Mouse (Mus musculus): ENCODE measurements around the gene Ccdc88a. TPM values are rescaled to one million over a fixed set of nuclear protein-coding genes. Genes with fewer than 3 reads are reported as not detected.

Gene Ccdc88a
- polyA plus RNA-seq, 1 experiment from 2014 or later = 40.4 TPM

- Histone ChIP-seq H3K4me2 (replicated peaks) (no peak overlapping the region), H3K27ac (replicated peaks) (no peak overlapping the region), H3K4me3 (replicated peaks) (no peak overlapping the region), H3K36me3 (peaks cover 17% of the 10 kb centered on the region), H3K9ac (no peak overlapping the region), H3K27me3 (no peaks in the 10 kb centered on the region), H3K4me1 (no peaks in the 10 kb centered on the region), H3K9me3 (replicated peaks) (no peaks in the 10 kb centered on the region)
- ATAC-seq (ENCODE audit: insufficient number of reproducible peaks, low FRiP score, low TSS enrichment, low read depth) = no peak
These were observed 101.2 kb downstream of the Ccdc88a start for GRCm38 (mm10) chr11:29474676-29475075.

- H3K4me2 ChIP-seq (replicated peaks) = no peak overlapping the region
- H3K4me1 ChIP-seq = no peaks in the 10 kb centered on the region
- H3K27ac ChIP-seq (replicated peaks) = no peak overlapping the region
- no peaks in the 10 kb centered on the region for H3K9me3 ChIP-seq (replicated peaks)
- H3K36me3 ChIP-seq = peaks cover 10% of the 10 kb centered on the region
- no peak for ATAC-seq (ENCODE audit: insufficient number of reproducible peaks, low FRiP score, low TSS enrichment, low read depth)
- 93% methylated on average over 1 of the region's 1 CpGs for WGBS
- H3K4me3 ChIP-seq (replicated peaks) = no peak overlapping the region
- H3K9ac ChIP-seq = no peak overlapping the region
- no peaks in the 10 kb centered on the region for H3K27me3 ChIP-seq
These were observed 119.7 kb downstream of the Ccdc88a start for GRCm38 (mm10) chr11:29493135-29493534.

- Histone ChIP-seq H3K27me3 (no peaks in the 10 kb centered on the region), H3K9me3 (replicated peaks) (no peaks in the 10 kb centered on the region), H3K36me3 (peaks cover 17% of the 10 kb centered on the region; the same call in 1 of the 2 replicates), H3K4me2 (replicated peaks) (no peak overlapping the region), H3K4me1 (no peaks in the 10 kb centered on the region), H3K9ac (no peak overlapping the region), H3K4me3 (replicated peaks) (no peak overlapping the region), H3K27ac (replicated peaks) (no peak overlapping the region)
- WGBS = 86% methylated on average over 3 of the region's 3 CpGs
- no peak for ATAC-seq (ENCODE audit: insufficient number of reproducible peaks, low FRiP score, low TSS enrichment, low read depth)
These were observed 123.5 kb downstream of the Ccdc88a start for GRCm38 (mm10) chr11:29496962-29497361.

GRCm38 (mm10) chr11:29503948-29504893, 130.8 kb downstream of the Ccdc88a start:
- WGBS = 87% methylated on average over 10 of the region's 10 CpGs
- no peak for ATAC-seq (ENCODE audit: insufficient number of reproducible peaks, low FRiP score, low TSS enrichment, low read depth)
- Histone ChIP-seq H3K9ac (no peak overlapping the region), H3K4me3 (replicated peaks) (no peak overlapping the region), H3K4me1 (no peaks in the 10 kb centered on the region), H3K27ac (replicated peaks) (no peak overlapping the region), H3K4me2 (replicated peaks) (no peak overlapping the region), H3K36me3 (peaks cover 29% of the 10 kb centered on the region), H3K27me3 (no peaks in the 10 kb centered on the region), H3K9me3 (replicated peaks) (no peaks in the 10 kb centered on the region)

GRCm38 (mm10) chr11:29504899-29505625, 131.6 kb downstream of the Ccdc88a start:
- Histone ChIP-seq H3K36me3 (peaks cover 24% of the 10 kb centered on the region), H3K4me1 (no peaks in the 10 kb centered on the region), H3K4me3 (replicated peaks) (no peak overlapping the region), H3K4me2 (replicated peaks) (no peak overlapping the region), H3K27ac (replicated peaks) (no peak overlapping the region), H3K9me3 (replicated peaks) (no peaks in the 10 kb centered on the region), H3K9ac (no peak overlapping the region), H3K27me3 (no peaks in the 10 kb centered on the region)
- no peak for ATAC-seq (ENCODE audit: insufficient number of reproducible peaks, low FRiP score, low TSS enrichment, low read depth)
- WGBS = 93% methylated on average over 2 of the region's 2 CpGs

GRCm38 (mm10) chr11:29509421-29509820, 136.0 kb downstream of the Ccdc88a start:
- ATAC-seq (ENCODE audit: insufficient number of reproducible peaks, low FRiP score, low TSS enrichment, low read depth) = no peak
- no peaks in the 10 kb centered on the region for H3K27me3 ChIP-seq
- H3K4me1 ChIP-seq = peaks cover 5% of the 10 kb centered on the region; the same call in 1 of the 2 replicates
- H3K9me3 ChIP-seq (replicated peaks) = no peaks in the 10 kb centered on the region
- H3K4me2 ChIP-seq (replicated peaks) = no peak overlapping the region
- 85% methylated on average over 1 of the region's 1 CpGs for WGBS
- peaks cover 17% of the 10 kb centered on the region for H3K36me3 ChIP-seq
- no peak overlapping the region for H3K4me3 ChIP-seq (replicated peaks)
- H3K9ac ChIP-seq = no peak overlapping the region
- H3K27ac ChIP-seq (replicated peaks) = no peak overlapping the region

- H3K27me3 ChIP-seq = no peaks in the 10 kb centered on the region
- no peaks in the 10 kb centered on the region for H3K9me3 ChIP-seq (replicated peaks)
- WGBS = 91% methylated on average over 4 of the region's 4 CpGs
- no peak overlapping the region for H3K4me3 ChIP-seq (replicated peaks)
- peaks cover 12% of the 10 kb centered on the region for H3K36me3 ChIP-seq
- no peak overlapping the region for H3K4me2 ChIP-seq (replicated peaks)
- ATAC-seq (ENCODE audit: insufficient number of reproducible peaks, low FRiP score, low TSS enrichment, low read depth) = no peak
- peaks cover 5% of the 10 kb centered on the region; the same call in 1 of the 2 replicates for H3K4me1 ChIP-seq
- no peak overlapping the region for H3K9ac ChIP-seq
- H3K27ac ChIP-seq (replicated peaks) = no peak overlapping the region
These were observed 139.5 kb downstream of the Ccdc88a start for GRCm38 (mm10) chr11:29512818-29513535.

GRCm38 (mm10) chr11:29514325-29514681, 140.8 kb downstream of the Ccdc88a start:
- no peak for ATAC-seq (ENCODE audit: insufficient number of reproducible peaks, low FRiP score, low TSS enrichment, low read depth)

GRCm38 (mm10) chr11:29514682-29515412, 141.4 kb downstream of the Ccdc88a start, which contains the start of gene Prorsd1:
Gene Prorsd1, minus strand, starts transcription at chr11:29515033.
- peaks cover 12% of the 10 kb centered on the region for H3K36me3 ChIP-seq
- 2% methylated on average over 40 of the region's 40 CpGs for WGBS
- ATAC-seq (ENCODE audit: insufficient number of reproducible peaks, low FRiP score, low TSS enrichment, low read depth) = peak; percentile 97

More at GRCm38 (mm10) chr11:29514325-29514681, 140.8 kb downstream of the Ccdc88a start:
- peaks cover 5% of the 10 kb centered on the region; the same call in 1 of the 2 replicates for H3K4me1 ChIP-seq
- H3K27ac ChIP-seq (replicated peaks) = peak overlapping the region; percentile 89
- H3K9me3 ChIP-seq (replicated peaks) = no peaks in the 10 kb centered on the region
- WGBS = 15% methylated on average over 10 of the region's 10 CpGs
- peaks cover 12% of the 10 kb centered on the region for H3K36me3 ChIP-seq
- no peaks in the 10 kb centered on the region for H3K27me3 ChIP-seq
- peak overlapping the region; percentile 54 for H3K9ac ChIP-seq
- H3K4me2 ChIP-seq (replicated peaks) = peak overlapping the region; percentile 68
- H3K4me3 ChIP-seq (replicated peaks) = peak overlapping the region; percentile 68

GRCm38 (mm10) chr11:29525988-29526794, 152.7 kb downstream of the Ccdc88a start, which contains the start of gene Mtif2:
Gene Mtif2, plus strand, starts transcription at chr11:29526408.
- ATAC-seq (ENCODE audit: insufficient number of reproducible peaks, low FRiP score, low TSS enrichment, low read depth) = peak; percentile 91
- no peaks in the 10 kb centered on the region for H3K27me3 ChIP-seq
- 2% methylated on average over 47 of the region's 47 CpGs for WGBS
- H3K36me3 ChIP-seq = peaks cover 10% of the 10 kb centered on the region
- H3K4me3 ChIP-seq (replicated peaks) = peak within 1 kb of the TSS; percentile 72
- H3K4me2 ChIP-seq (replicated peaks) = peak within 1 kb of the TSS; percentile 67
- no peaks in the 10 kb centered on the region for H3K9me3 ChIP-seq (replicated peaks)
- peak within 1 kb of the TSS; percentile 84 for H3K27ac ChIP-seq (replicated peaks)
- H3K4me1 ChIP-seq = peaks cover 6% of the 10 kb centered on the region; the same call in 1 of the 2 replicates
- H3K9ac ChIP-seq = peak within 1 kb of the TSS; percentile 82

More at GRCm38 (mm10) chr11:29514682-29515412, 141.4 kb downstream of the Ccdc88a start, which contains the start of gene Prorsd1:
- peaks cover 5% of the 10 kb centered on the region; the same call in 1 of the 2 replicates for H3K4me1 ChIP-seq
- H3K4me2 ChIP-seq (replicated peaks) = peak within 1 kb of the TSS; percentile 68
- H3K9me3 ChIP-seq (replicated peaks) = no peaks in the 10 kb centered on the region
- no peaks in the 10 kb centered on the region for H3K27me3 ChIP-seq
- peak within 1 kb of the TSS; percentile 89 for H3K27ac ChIP-seq (replicated peaks)
- peak within 1 kb of the TSS; percentile 54 for H3K9ac ChIP-seq
- peak within 1 kb of the TSS; percentile 68 for H3K4me3 ChIP-seq (replicated peaks)

All from embryonic facial prominence, embryonic 15.5 days (tissue).